8 mouse cellular contexts compared by ENCODE assay signal in the genomic region with DNA sequence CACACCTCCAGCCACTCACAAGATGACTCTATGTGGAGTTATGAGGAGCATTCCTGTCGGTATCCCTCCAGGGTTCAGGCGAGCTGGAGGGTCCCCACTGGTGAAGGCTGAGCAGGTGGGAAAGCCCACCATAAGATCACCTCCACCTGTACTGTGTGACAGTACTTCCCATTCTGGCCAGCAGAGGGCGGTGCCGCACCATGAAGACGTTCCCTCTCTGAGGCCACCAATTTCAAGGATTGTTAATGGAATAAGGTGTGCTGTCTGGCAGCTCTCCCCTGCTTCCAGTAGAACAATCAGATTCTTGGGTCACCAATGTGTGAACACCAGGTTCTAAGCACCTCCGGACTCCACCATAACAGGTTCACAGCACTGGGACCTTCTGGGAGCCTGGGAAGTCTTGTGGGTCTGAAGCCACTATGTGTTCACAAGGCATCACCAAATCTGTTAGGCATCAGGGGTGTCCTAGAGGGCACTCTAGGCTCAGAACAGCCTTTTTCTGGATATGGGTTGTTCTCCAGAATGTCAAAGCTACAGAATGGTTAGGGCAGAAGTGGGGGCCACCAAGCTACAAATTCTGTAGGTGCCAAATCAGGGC. TPM values are rescaled to one million over a fixed set of nuclear protein-coding genes. Genes with fewer than 3 reads are reported as not detected.
DNase-seq lines count a peak whose midpoint lies in the region; ATAC-seq and TF ChIP-seq lines count a peak whose summit lies in the region.

No protein-coding gene starts in this region.

- H3K36me3 ChIP-seq in CH12.LX (replicated peaks in 1 of 2; ENCODE audit: control insufficient read depth in 1 of 2, insufficient read depth in 1 of 2, low read length in 1 of 2) = no peaks in the 10 kb centered on the region
- no peaks in the 10 kb centered on the region for H3K36me3 ChIP-seq in heart, embryonic 16.5 days (ENCODE audit: control insufficient read depth, insufficient read depth)
- no peaks in the 10 kb centered on the region for H3K36me3 ChIP-seq in liver, embryonic 14.5 days (replicated peaks; ENCODE audit: control insufficient read depth, insufficient read depth, low read depth)
- no peaks in the 10 kb centered on the region for H3K36me3 ChIP-seq in neural tube, embryonic 14.5 days (ENCODE audit: control insufficient read depth, insufficient read depth, low read length)

- no peak for TF ChIP-seq EP300 in CH12.LX (IDR thresholded peaks at IDR 0.05; ENCODE audit: low read length)
- no peak for TF ChIP-seq EP300 in liver, embryonic 14.5 days (IDR thresholded peaks at IDR 0.05; ENCODE audit: low read depth)

- no peaks in the 10 kb centered on the region for H3K79me2 ChIP-seq in CH12.LX (replicated peaks; ENCODE audit: control insufficient read depth, extremely low read depth, insufficient read depth, poor library complexity, severe bottlenecking)

- peak; percentile 54 for DNase-seq in CH12.LX (ENCODE audit: extremely low read depth)
- DNase-seq in brain, embryonic 14.5 days (ENCODE audit: low read depth) = peak; percentile 85
- DNase-seq in kidney, postnatal 25 days = peak; percentile 73 to 93
- DNase-seq in liver, embryonic 14.5 days (ENCODE audit: low read depth in 3 of 3, low spot score in 3 of 3) = peak; percentile 26 to 30 (median 27)
- peak; percentile 67 for DNase-seq in testis, postnatal 14 days (ENCODE audit: low spot score)

- ATAC-seq in erythroblast, adult 5-6 weeks (replicated peaks; ENCODE audit: low FRiP score, poor library complexity, severe bottlenecking) = peak; percentile 79
- ATAC-seq in heart, embryonic 16.5 days (replicated peaks; ENCODE audit: extremely low read depth, insufficient read depth, low FRiP score) = peak; percentile 50
- ATAC-seq in liver, embryonic 14.5 days (ENCODE audit: insufficient read depth) = no peak
- peak; percentile 76 for ATAC-seq in neural tube, embryonic 14.5 days (ENCODE audit: low read depth)

- H3K9ac ChIP-seq in CH12.LX (ENCODE audit: insufficient read depth, low read depth) = no peak overlapping the region
- no peak overlapping the region for H3K9ac ChIP-seq in heart, embryonic 16.5 days (ENCODE audit: low read length)
- H3K9ac ChIP-seq in liver, embryonic 14.5 days (replicated peaks) = no peak overlapping the region
- H3K9ac ChIP-seq in neural tube, embryonic 14.5 days (replicated peaks; ENCODE audit: low read depth, low read length) = no peak overlapping the region

- no peak overlapping the region for H3K4me3 ChIP-seq in CH12.LX (replicated peaks in 1 of 3; ENCODE audit: low read depth in 2 of 3, low read length in 2 of 3, poor library complexity in 1 of 3)
- H3K4me3 ChIP-seq in heart, embryonic 16.5 days (ENCODE audit: low read length) = no peak overlapping the region
- no peak overlapping the region for H3K4me3 ChIP-seq in liver, embryonic 14.5 days (ENCODE audit: insufficient read depth in 1 of 2, low read depth in 2 of 2, low read length in 2 of 2)
- no peak overlapping the region for H3K4me3 ChIP-seq in neural tube, embryonic 14.5 days (ENCODE audit: low read depth, low read length)

- peaks cover 44% of the 10 kb centered on the region for H3K27me3 ChIP-seq in CH12.LX (replicated peaks)
- 0 out of 2 replicates have a peak, but pooled peaks cover 2% of the 10 kb centered on the region for H3K27me3 ChIP-seq in heart, embryonic 16.5 days (ENCODE audit: control insufficient read depth, insufficient read depth, low read length)
- H3K27me3 ChIP-seq in liver, embryonic 14.5 days (ENCODE audit: control insufficient read depth, insufficient read depth, low read length) = peaks cover 17% of the 10 kb centered on the region
- 0 out of 2 replicates have a peak, but pooled peaks cover 3% of the 10 kb centered on the region for H3K27me3 ChIP-seq in neural tube, embryonic 14.5 days (ENCODE audit: control insufficient read depth, insufficient read depth, low read length)

- no peak overlapping the region for H3K27ac ChIP-seq in CH12.LX (ENCODE audit: insufficient read depth, low read depth)
- H3K27ac ChIP-seq in heart, embryonic 16.5 days (ENCODE audit: low read length) = no peak overlapping the region
- H3K27ac ChIP-seq in liver, embryonic 14.5 days = no peak overlapping the region
- H3K27ac ChIP-seq in neural tube, embryonic 14.5 days (ENCODE audit: low read depth, low read length) = no peak overlapping the region

- no peaks in the 10 kb centered on the region for H3K9me3 ChIP-seq in CH12.LX (replicated peaks; ENCODE audit: low read length)
- no peaks in the 10 kb centered on the region for H3K9me3 ChIP-seq in heart, embryonic 16.5 days (replicated peaks; ENCODE audit: control insufficient read depth, low read length)
- no peaks in the 10 kb centered on the region for H3K9me3 ChIP-seq in liver, embryonic 14.5 days (ENCODE audit: control insufficient read depth, low read length)
- no peaks in the 10 kb centered on the region for H3K9me3 ChIP-seq in neural tube, embryonic 14.5 days (ENCODE audit: control insufficient read depth, low read length)

- TF ChIP-seq RAD21 in CH12.LX (IDR thresholded peaks at IDR 0.05; ENCODE audit: low read depth, low read length) = peak; percentile 87

- TF ChIP-seq CTCF in CH12.LX (conservative IDR thresholded peaks at IDR 0.05 in 1 of 2, IDR thresholded peaks at IDR 0.05 in 1 of 2; ENCODE audit: low read depth in 2 of 2, low read length in 2 of 2) = peak; percentile 93 to 96
- peak; percentile 98 for TF ChIP-seq CTCF in brain, embryonic 14.5 days (IDR thresholded peaks at IDR 0.05; ENCODE audit: borderline replicate concordance, extremely low read depth, insufficient read depth, insufficient read length)
- TF ChIP-seq CTCF in liver, embryonic 14.5 days (IDR thresholded peaks at IDR 0.05; ENCODE audit: low read depth) = peak; percentile 98

- H3K4me1 ChIP-seq in CH12.LX (ENCODE audit: control insufficient read depth in 1 of 2, insufficient read depth in 2 of 2) = 0 out of 4 replicates have a peak, but pooled peaks cover 0 to 1% of the 10 kb centered on the region in 2 experiments
- H3K4me1 ChIP-seq in heart, embryonic 16.5 days (ENCODE audit: control insufficient read depth, insufficient read depth, low read length) = peaks cover 22% of the 10 kb centered on the region
- no peaks in the 10 kb centered on the region for H3K4me1 ChIP-seq in liver, embryonic 14.5 days (replicated peaks; ENCODE audit: control insufficient read depth in 2 of 2, insufficient read depth in 2 of 2, low read length in 1 of 2)
- H3K4me1 ChIP-seq in neural tube, embryonic 14.5 days (ENCODE audit: control insufficient read depth, insufficient read depth, low read length) = peaks cover 8% of the 10 kb centered on the region; the same call in 1 of the 2 replicates

- dilution Hi-C loops in CH12.LX (cut with MboI; ENCODE audit: extremely low pct_ligation_motif_present, extremely low pct_unique_long_range_greater_than_20kb, low sequenced_read_pairs) = no loop called here

- no peak for TF ChIP-seq POLR2A in CH12.LX (IDR thresholded peaks at IDR 0.05; ENCODE audit: low read depth, low read length)
- no peak for TF ChIP-seq POLR2A in brain, embryonic 14.5 days (IDR thresholded peaks at IDR 0.05; ENCODE audit: borderline replicate concordance, extremely low read depth, insufficient read depth, insufficient read length, poor library complexity, severe bottlenecking)

- no peak overlapping the region for H3K4me2 ChIP-seq in CH12.LX (ENCODE audit: insufficient read depth, low read depth, poor library complexity, severe bottlenecking)
- no peak overlapping the region for H3K4me2 ChIP-seq in heart, embryonic 16.5 days (ENCODE audit: low read depth, low read length)
- no peak overlapping the region for H3K4me2 ChIP-seq in liver, embryonic 14.5 days (ENCODE audit: low read depth)
- no peak overlapping the region for H3K4me2 ChIP-seq in neural tube, embryonic 14.5 days (ENCODE audit: low read depth, low read length)

- in situ Hi-C loops in CH12.LX (cut with MboI; ENCODE audit: low pct_ligation_motif_present, low pct_unique_long_range_greater_than_20kb, low sequenced_read_pairs) = loop anchor here (5.0 kb wide), 1 partner anchor 51 kb away; a partner anchor contains a TSS

- WGBS in heart, embryonic 16.5 days = 2% methylated on average over 6 of the region's 6 CpGs
- 3% methylated on average over 6 of the region's 6 CpGs for WGBS in liver, embryonic 14.5 days (ENCODE audit: insufficient replicate concordance)
- 3% methylated on average over 6 of the region's 6 CpGs for WGBS in neural tube, embryonic 14.5 days

TF ChIP-seq in CH12.LX, 34 proteins besides CTCF, POLR2A, EP300 and RAD21 (continues in another document):
- TF ChIP-seq SMC3 (IDR thresholded peaks at IDR 0.05; ENCODE audit: low read depth, low read length) = peak; percentile 96
- peak; percentile 85 for TF ChIP-seq ZC3H11A (IDR thresholded peaks at IDR 0.05; ENCODE audit: low read depth, low read length)
- TF ChIP-seq MAX (IDR thresholded peaks at IDR 0.05; ENCODE audit: low read length) = no peak
- TF ChIP-seq HCFC1 (IDR thresholded peaks at IDR 0.05; ENCODE audit: low read depth, low read length) = no peak
- no peak for TF ChIP-seq ZMIZ1 (IDR thresholded peaks at IDR 0.05; ENCODE audit: low read depth, low read length)
- TF ChIP-seq POLR2AphosphoS2 (IDR thresholded peaks at IDR 0.05; ENCODE audit: low read depth, low read length) = no peak
- no peak for TF ChIP-seq CHD1 (IDR thresholded peaks at IDR 0.05; ENCODE audit: low read depth, low read length)
- 0 out of 2 replicates have a peak, but pooled peaks have one; percentile 21 for TF ChIP-seq IRF4 (IDR thresholded peaks at IDR 0.05; ENCODE audit: low read depth, low read length)
- TF ChIP-seq SIN3A (IDR thresholded peaks at IDR 0.05; ENCODE audit: low read length) = no peak
- no peak for TF ChIP-seq MEF2A (IDR thresholded peaks at IDR 0.05; ENCODE audit: borderline replicate concordance, low read depth, low read length)
- no peak for TF ChIP-seq NELFE (IDR thresholded peaks at IDR 0.05; ENCODE audit: low read depth, low read length)
- TF ChIP-seq GABPA (IDR thresholded peaks at IDR 0.05; ENCODE audit: insufficient replicate concordance, low read depth, low read length) = no peak
- TF ChIP-seq RCOR1 (conservative IDR thresholded peaks at IDR 0.05; ENCODE audit: low read depth, low read length) = no peak
- no peak for TF ChIP-seq JUN (IDR thresholded peaks at IDR 0.05; ENCODE audit: insufficient read depth, low read depth, low read length)

RNA-seq across cellular contexts. Expression of a gene that starts 49.4 kb away (rescaled TPM):
- total RNA-seq in CH12.LX (2012; rRNA removed) = 4.7 and 5.0 TPM in 2 replicates
- total RNA-seq in CH12.LX (2014; rRNA removed) = 0.23 and 0.31 TPM in 2 replicates
- polyA plus RNA-seq in CH12.LX (2012; ENCODE audit: insufficient read length, low read depth) = 1.1 and 1.6 TPM in 2 replicates
- 2.7 and 3.7 TPM in 2 replicates for polyA plus RNA-seq in brain, embryonic 14.5 days (2012; rRNA removed)
- total RNA-seq in erythroblast, adult 5-6 weeks (2015; ENCODE audit: low replicate concordance) = not detected in 2 replicates
- not detected in 2 replicates for total RNA-seq in erythroblast, adult 5-6 weeks (2017; ENCODE audit: low replicate concordance)
- polyA plus RNA-seq in heart, embryonic 16.5 days (2015; fragmentation: Nextera tagmentation; extraction: Ambion mirVana) = 14.5 and 17.0 TPM in 2 replicates
- polyA plus RNA-seq in liver, embryonic 14.5 days (2012; rRNA removed) = 0.40 and 0.48 TPM in 2 replicates
- 0.29 and 0.53 TPM in 2 replicates for polyA plus RNA-seq in liver, embryonic 14.5 days (2014; fragmentation: Nextera tagmentation; extraction: Ambion mirVana)
- 1.1 and 2.4 TPM in 2 replicates for polyA plus RNA-seq in neural tube, embryonic 14.5 days (2014; fragmentation: Nextera tagmentation; extraction: Ambion mirVana)

Comparison
In these comparisons a context has a peak if more than half of its experiments do, and no peak if none do; other contexts are left out.
1. DNase-seq: peak in every context shown above with its lines; median percentile 85 in brain, embryonic 14.5 days; 83 in kidney, postnatal 25 days; 67 in testis, postnatal 14 days; 54 in CH12.LX; 27 in liver, embryonic 14.5 days.